Comparison of ENCODE assay signal across 8 mouse cellular contexts in the genomic region with DNA sequence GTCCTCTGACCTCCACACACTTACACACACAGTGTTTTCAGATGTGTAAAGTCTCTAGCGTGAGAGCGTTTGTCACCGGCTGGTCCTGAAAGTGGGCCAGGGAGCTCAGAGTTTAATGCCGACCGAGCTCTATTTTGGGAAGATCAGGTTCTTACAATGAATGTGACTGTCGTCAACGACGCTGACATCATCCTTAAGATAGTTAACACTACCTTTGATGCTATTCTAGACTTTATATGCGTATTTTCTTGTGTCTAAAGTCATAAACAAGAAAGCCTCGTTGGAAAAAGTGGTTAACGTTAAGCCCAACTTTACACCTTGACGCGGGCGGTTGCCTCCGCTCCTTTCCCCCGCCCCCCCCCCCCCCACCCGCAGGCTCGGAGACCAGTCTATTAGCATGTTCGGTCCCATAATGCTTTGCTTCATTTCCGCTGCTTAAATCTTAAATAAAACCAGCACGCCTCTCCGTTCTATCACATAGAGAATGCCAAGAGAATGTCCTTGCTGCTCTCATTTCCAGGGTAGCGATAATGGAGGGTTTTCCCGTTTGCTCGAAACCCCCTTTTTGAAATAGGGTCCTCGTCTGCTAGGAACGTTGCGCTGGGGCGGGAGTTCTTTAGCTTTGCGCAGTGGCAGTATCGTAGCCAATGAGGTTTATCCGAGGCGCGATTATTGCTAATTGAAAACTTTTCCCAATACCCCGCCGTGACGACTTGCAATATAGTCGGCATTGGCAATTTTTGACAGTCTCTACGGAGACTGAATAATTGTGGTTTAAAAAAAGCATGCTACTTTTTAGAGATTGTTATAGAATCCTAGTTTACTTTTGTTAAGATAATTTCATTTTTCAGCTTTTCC. TPM values are rescaled to one million over a fixed set of nuclear protein-coding genes. Genes with fewer than 3 reads are reported as not detected.
DNase-seq lines count a peak whose midpoint lies in the region; ATAC-seq and TF ChIP-seq lines count a peak whose summit lies in the region.

No protein-coding gene starts in this region.

- peaks cover 45% of the 10 kb centered on the region for H3K4me1 ChIP-seq in megakaryocyte, embryonic 14.5 days

- intact Hi-C loops in gastrocnemius, adult 2 months (cut with DNase I): no loop called here

- peak overlapping the region; percentile 76 for H3K4me3 ChIP-seq in gastrocnemius, adult 2 months
- peak overlapping the region; percentile 94 for H3K4me3 ChIP-seq in megakaryocyte, embryonic 14.5 days (replicated peaks)

- peak overlapping the region; percentile 100 for H3K27ac ChIP-seq in gastrocnemius, adult 2 months

- DNase-seq in ZHBTc4 (ENCODE audit: low read depth, low spot score): peak; percentile 90
- DNase-seq in cerebellum, postnatal 4 days (ENCODE audit: low spot score in 2 of 2): peak; percentile 67 to 82
- DNase-seq in gastrocnemius, adult 2 months: peak; percentile 72
- peak; percentile 86 for DNase-seq in hindlimb bud, embryonic 11.5 days (ENCODE audit: extremely low spot score, low read depth, low spot score)
- DNase-seq in left cerebral cortex, adult 9 months (ENCODE audit: low spot score in 2 of 2): peak; percentile 67 to 83
- peak; percentile 64 to 66 for DNase-seq in right cerebral cortex, postnatal 36 days (ENCODE audit: low spot score in 2 of 2)

- no peak for TF ChIP-seq CTCF in gastrocnemius, adult 2 months (IDR thresholded peaks at IDR 0.05)

- H3K9me3 ChIP-seq in megakaryocyte, embryonic 14.5 days: no peaks in the 10 kb centered on the region

- ATAC-seq in megakaryocyte progenitor cell, adult 5-6 weeks (replicated peaks; ENCODE audit: poor library complexity): no peak

- peaks cover 2% of the 10 kb centered on the region for H3K27me3 ChIP-seq in megakaryocyte, embryonic 14.5 days (replicated peaks)

- no peaks in the 10 kb centered on the region for H3K36me3 ChIP-seq in megakaryocyte, embryonic 14.5 days (replicated peaks; ENCODE audit: low read length)

RNA-seq across cellular contexts. Expression of gene Sirt4, which starts 4.5 kb away (rescaled TPM):
- total RNA-seq in gastrocnemius, adult 2 months (2021): 10 to 100 TPM; 10.9 to 17.3 TPM
- 3.1 TPM in 1 of 2 replicates, not detected in the other for polyA plus RNA-seq in megakaryocyte, embryonic 14.5 days (2012; ENCODE audit: insufficient read depth, low replicate concordance)
- total RNA-seq in megakaryocyte progenitor cell, adult 5-6 weeks (2015): 9.8 and 12.3 TPM in 2 replicates
- 2.8 and 4.6 TPM in 2 replicates for total RNA-seq in megakaryocyte progenitor cell, adult 5-6 weeks (2017)

RNA-seq across cellular contexts. Expression of gene Pxn, which starts 17.4 kb away (rescaled TPM):
- 10 to 100 TPM; 79.2 to 95.2 TPM for total RNA-seq in gastrocnemius, adult 2 months (2021)
- polyA plus RNA-seq in megakaryocyte, embryonic 14.5 days (2012; ENCODE audit: insufficient read depth, low replicate concordance): 63.1 and 67.7 TPM in 2 replicates
- 40.4 and 52.8 TPM in 2 replicates for total RNA-seq in megakaryocyte progenitor cell, adult 5-6 weeks (2015)
- 69.6 and 73.0 TPM in 2 replicates for total RNA-seq in megakaryocyte progenitor cell, adult 5-6 weeks (2017)

RNA-seq across cellular contexts. Expression of gene Pla2g1b, which starts 23.0 kb away (rescaled TPM):
- not detected for total RNA-seq in gastrocnemius, adult 2 months (2021)
- polyA plus RNA-seq in megakaryocyte, embryonic 14.5 days (2012; ENCODE audit: insufficient read depth, low replicate concordance): not detected in 2 replicates
- total RNA-seq in megakaryocyte progenitor cell, adult 5-6 weeks (2015): not detected in 2 replicates
- not detected in 2 replicates for total RNA-seq in megakaryocyte progenitor cell, adult 5-6 weeks (2017)

RNA-seq across cellular contexts. Expression of gene Msi1, which starts 59.7 kb away (rescaled TPM):
- total RNA-seq in gastrocnemius, adult 2 months (2021): under 1 TPM in 1 of 2 experiments, not detected in 1; 0.61 TPM
- 0.02 and 2.2 TPM in 2 replicates for polyA plus RNA-seq in megakaryocyte, embryonic 14.5 days (2012; ENCODE audit: insufficient read depth, low replicate concordance)
- not detected in 2 replicates for total RNA-seq in megakaryocyte progenitor cell, adult 5-6 weeks (2015)
- not detected in 2 replicates for total RNA-seq in megakaryocyte progenitor cell, adult 5-6 weeks (2017)
